Mouse (Mus musculus) C2C12 (cell line): ENCODE data around the gene Tnnt1.
"Not testable (repeated sequence)": the region's sequence is repeated elsewhere in the genome, so short reads cannot be mapped to it uniquely, and the experiment has no call there.

Experiments used
- CEBPB ChIP-seq: IDR thresholded peaks from one replicate; pipeline ENCODE4 v1.6.1; 2011; ENCODE audit warnings: low read depth, mild to moderate bottlenecking, control low read depth, moderate library complexity
- CTCF ChIP-seq: IDR thresholded peaks from one replicate; pipeline ENCODE4 v1.5.1; 2011; ENCODE audit not compliant: control insufficient read depth, insufficient read depth, insufficient read length
- FOSL1 ChIP-seq: IDR thresholded peaks from one replicate; pipeline ENCODE4 v1.8.0; 2011; ENCODE audit warnings: mild to moderate bottlenecking, low read length; ENCODE audit not compliant: poor library complexity, insufficient read depth, severe bottlenecking
- MAX ChIP-seq: IDR thresholded peaks from one replicate; pipeline ENCODE4 v1.6.1; 2011; ENCODE audit warnings: mild to moderate bottlenecking, control low read depth
- MYOG ChIP-seq: IDR thresholded peaks from one replicate; pipeline ENCODE4 v1.6.1; 2011; ENCODE audit not compliant: control insufficient read depth, insufficient read length; ENCODE audit errors: extremely low read depth
- USF1 ChIP-seq: IDR thresholded peaks from one replicate; pipeline ENCODE4 v1.6.1; 2011; ENCODE audit warnings: low read depth, mild to moderate bottlenecking, control low read depth, moderate library complexity

- TF ChIP-seq CTCF = peak; percentile 13
- TF ChIP-seq MAX, CEBPB, USF1, FOSL1, MYOG: not testable (repeated sequence)
Measured at GRCm38 (mm10) chr7:4524212-4524922, 8.2 kb upstream of the Tnnt1 start, which contains the start of gene Tnni3.
